Mouse (Mus musculus): ENCODE data around the gene Senp3. TPM values are rescaled to one million over a fixed set of nuclear protein-coding genes. Genes with fewer than 3 reads are reported as not detected.

Senp3 gene
- polyA plus RNA-seq, 1 experiment = 187 TPM

DNA sequence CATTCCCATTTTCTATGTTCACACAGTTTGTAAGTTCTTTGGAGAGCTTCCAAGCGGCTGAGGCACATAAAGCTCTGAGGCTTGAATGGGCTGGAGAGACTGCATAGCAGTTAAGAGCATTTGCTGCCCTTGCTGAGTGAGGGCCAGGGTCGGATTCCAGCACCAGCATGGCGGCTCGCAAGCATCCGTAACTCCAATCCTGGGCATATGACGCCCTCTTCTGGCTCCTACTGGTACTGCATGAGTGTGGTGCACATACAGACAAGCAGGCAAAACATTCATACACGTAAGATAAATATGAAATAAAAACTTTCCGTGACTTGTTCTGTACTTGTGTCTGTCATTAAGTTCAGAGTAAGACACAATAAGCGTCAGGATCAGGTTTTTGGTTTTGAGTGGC is 33.6 kb upstream of the Senp3 start:
- TF ChIP-seq CTCF (IDR thresholded peaks at IDR 0.05; ENCODE audit: borderline replicate concordance, insufficient read depth, low read length) (peak; percentile 43; the same call in 1 of the 2 replicates), POLR2A (IDR thresholded peaks at IDR 0.05; ENCODE audit: low read depth, low read length) (no peak)
- Histone ChIP-seq H3K4me1 (ENCODE audit: control insufficient read depth, insufficient read depth, low read length) (peaks cover 3% of the 10 kb centered on the region; the same call in 1 of the 2 replicates), H3K27ac (ENCODE audit: insufficient read depth, low read length) (peak overlapping the region; percentile 82), H3K4me3 (ENCODE audit: insufficient read depth, low read length) (no peak overlapping the region)

DNA sequence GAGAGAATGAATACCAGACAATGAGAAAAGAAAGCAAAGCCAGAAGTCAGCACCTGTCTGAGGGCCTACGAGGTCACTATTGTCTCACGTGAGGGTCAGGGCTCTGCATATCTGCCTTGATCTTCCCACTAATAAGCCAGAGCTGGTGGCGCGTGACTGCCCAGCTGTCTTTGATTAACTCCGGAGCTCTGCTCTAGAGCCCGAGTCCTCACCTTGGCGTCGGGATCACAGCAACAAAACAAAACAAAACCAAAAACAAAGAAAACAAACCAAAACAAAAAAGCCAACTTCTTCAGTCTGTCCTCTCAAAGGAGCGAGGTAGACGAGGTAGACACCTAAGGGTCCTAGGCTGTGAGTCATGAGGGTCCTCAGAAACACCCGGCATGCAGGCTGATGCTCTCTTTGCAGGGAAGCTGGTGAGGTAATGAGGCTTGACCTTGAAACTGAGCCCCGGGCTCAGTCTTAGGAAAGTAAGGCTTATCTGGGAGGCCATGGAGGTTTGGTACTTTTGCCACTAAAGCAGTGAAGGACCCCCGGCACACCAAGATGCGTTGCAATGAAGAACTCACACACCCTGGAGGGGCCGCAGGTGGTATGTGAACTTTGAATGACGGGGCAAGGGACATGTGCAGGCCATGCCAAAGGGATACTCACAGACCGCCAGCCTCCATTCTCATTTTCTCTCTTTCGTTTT is 32.9 kb upstream of the Senp3 start:
- Histone ChIP-seq H3K4me1 (ENCODE audit: control insufficient read depth, insufficient read depth, low read length) (peaks cover 3% of the 10 kb centered on the region; the same call in 1 of the 2 replicates), H3K4me3 (ENCODE audit: insufficient read depth, low read length) (no peak overlapping the region), H3K27ac (ENCODE audit: insufficient read depth, low read length) (no peak overlapping the region)
- TF ChIP-seq CTCF (IDR thresholded peaks at IDR 0.05; ENCODE audit: borderline replicate concordance, insufficient read depth, low read length) = no peak
- no peak for TF ChIP-seq POLR2A (IDR thresholded peaks at IDR 0.05; ENCODE audit: low read depth, low read length)

DNA sequence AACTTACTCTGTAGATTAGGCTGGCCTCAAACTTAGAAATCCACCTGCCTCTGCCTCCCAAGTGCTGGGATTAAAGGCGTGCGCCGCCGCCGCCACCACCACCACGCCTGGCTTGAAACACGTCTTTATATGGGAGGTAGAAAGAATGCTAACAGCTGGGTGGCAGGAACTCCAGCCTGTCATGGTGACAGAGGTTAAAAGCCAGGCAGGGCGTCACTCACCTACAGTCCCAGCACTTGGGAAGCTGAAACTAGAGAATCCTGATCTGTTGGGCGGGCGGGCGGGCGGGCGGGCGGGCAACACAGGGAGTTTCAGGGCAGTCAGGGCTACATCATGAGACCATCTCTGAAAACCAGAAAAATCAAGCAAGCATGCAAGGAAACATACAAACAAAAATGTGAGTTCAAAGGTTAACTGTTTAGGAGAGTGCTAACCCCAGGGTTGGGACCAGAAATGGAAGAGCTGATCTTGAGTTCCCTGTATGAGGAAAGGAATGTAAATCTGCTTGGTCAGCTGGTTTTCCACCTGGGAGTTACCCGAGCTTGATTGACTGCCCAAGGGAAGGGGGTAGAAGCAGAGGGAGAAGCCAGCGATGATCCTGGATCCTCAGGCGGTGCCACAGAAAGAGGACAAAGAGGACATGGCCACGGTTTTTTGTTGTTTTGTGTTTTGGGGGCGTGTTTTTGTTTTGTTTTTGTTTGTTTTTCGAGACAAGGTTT is 31.2 kb upstream of the Senp3 start:
- TF ChIP-seq POLR2A (IDR thresholded peaks at IDR 0.05; ENCODE audit: low read depth, low read length) (no peak), CTCF (IDR thresholded peaks at IDR 0.05; ENCODE audit: borderline replicate concordance, insufficient read depth, low read length) (no peak)
- no peak overlapping the region for H3K27ac ChIP-seq (ENCODE audit: insufficient read depth, low read length)

DNA sequence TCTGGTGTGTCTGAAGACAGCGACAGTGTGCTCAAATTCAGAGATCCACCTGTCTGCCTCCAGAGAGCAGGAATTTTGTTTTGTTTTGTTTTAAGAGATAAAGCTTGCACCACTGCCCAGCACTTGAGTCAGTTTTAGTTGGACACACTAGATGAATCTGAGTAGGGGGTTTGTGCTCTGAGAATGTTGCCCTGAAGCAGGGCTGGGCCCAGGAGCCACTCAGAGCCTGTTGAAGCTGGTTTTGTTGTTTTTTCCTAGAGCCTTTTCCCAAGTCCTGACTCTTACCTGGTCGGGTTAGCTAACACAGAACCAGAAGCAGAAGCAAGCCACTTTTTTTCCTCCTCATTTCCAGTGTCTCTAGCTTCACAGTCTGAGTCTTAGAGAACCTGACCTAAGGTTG is 29.2 kb upstream of the Senp3 start:
- TF ChIP-seq POLR2A (IDR thresholded peaks at IDR 0.05; ENCODE audit: low read depth, low read length) = no peak
- no peak for TF ChIP-seq CTCF (IDR thresholded peaks at IDR 0.05; ENCODE audit: borderline replicate concordance, insufficient read depth, low read length)
- Histone ChIP-seq H3K4me3 (ENCODE audit: insufficient read depth, low read length) (no peak overlapping the region), H3K27ac (ENCODE audit: insufficient read depth, low read length) (no peak overlapping the region), H3K4me1 (ENCODE audit: control insufficient read depth, insufficient read depth, low read length) (peaks cover under 1% of the 10 kb centered on the region; the same call in 1 of the 2 replicates)

More for the DNA sequence above, 31.2 kb upstream of the Senp3 start:
- peaks cover 3% of the 10 kb centered on the region; the same call in 1 of the 2 replicates for H3K4me1 ChIP-seq (ENCODE audit: control insufficient read depth, insufficient read depth, low read length)
- H3K4me3 ChIP-seq (ENCODE audit: insufficient read depth, low read length) = no peak overlapping the region

DNA sequence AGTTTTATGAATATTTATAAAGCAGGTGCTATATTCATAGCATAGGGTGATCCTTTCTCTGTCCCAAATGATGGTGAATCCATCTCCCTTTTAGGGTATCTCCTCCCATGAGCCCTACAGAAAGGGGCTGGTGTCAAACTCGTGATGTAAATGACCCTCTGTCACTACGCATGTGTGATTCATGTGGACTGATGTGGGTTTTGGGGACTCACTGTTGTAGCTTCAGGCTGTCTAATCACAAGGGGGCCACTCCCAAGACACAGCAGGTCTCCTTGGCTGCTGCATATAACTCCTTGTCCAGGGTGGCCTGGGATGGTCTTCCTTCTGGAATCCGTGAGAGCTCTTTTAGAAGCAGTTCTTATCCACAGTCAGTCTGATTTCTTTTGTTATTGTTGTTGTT is 28.6 kb upstream of the Senp3 start:
- Histone ChIP-seq H3K27ac (ENCODE audit: insufficient read depth, low read length) (no peak overlapping the region), H3K4me1 (ENCODE audit: control insufficient read depth, insufficient read depth, low read length) (no peaks in the 10 kb centered on the region), H3K4me3 (ENCODE audit: insufficient read depth, low read length) (no peak overlapping the region)
- TF ChIP-seq POLR2A (IDR thresholded peaks at IDR 0.05; ENCODE audit: low read depth, low read length) = no peak
- TF ChIP-seq CTCF (IDR thresholded peaks at IDR 0.05; ENCODE audit: borderline replicate concordance, insufficient read depth, low read length) = no peak

DNA sequence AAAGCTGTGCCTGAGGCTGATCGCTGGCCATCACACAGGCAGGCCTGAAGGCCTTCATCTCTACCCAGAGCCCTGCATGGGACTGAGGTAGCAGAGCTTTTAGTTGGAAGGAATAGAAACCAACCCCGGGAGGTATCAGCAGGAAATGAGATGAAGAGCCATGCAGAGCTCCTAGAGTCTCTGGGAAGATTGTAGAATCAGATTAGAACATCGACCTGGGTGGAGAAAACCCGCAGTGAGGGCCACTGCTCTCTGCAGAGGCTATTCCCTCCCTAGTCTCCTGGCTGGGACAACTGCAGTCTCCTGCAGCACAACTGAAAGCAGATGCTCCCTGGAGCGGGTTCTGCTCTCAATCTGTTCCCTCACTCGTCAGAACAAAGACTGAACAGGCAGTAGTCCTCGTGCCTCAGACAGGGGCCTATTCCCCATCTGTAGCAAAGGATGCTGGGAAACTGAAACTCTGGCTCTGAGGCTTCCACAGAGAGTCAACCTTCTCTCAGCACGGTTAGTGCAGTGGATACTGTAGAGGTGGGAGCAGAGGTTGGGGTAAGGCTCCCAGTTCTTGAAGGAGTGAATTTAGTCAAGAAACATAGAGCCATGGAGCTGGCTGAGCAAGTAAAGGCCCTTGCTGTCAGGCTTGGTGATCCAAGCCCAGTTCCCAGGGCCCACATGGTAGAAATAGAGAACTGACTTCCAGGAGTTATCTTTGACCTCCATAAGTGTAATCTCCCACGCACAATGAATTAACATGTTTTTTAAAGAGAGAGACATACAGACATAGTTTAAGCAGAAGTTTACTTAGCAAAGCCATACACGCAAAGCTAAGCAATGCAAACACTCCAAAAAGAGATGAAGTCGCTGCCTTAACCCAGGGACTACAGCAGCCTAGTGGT is 27.9 kb upstream of the Senp3 start:
- Histone ChIP-seq H3K4me1 (ENCODE audit: control insufficient read depth, insufficient read depth, low read length) (no peaks in the 10 kb centered on the region), H3K27ac (ENCODE audit: insufficient read depth, low read length) (no peak overlapping the region), H3K4me3 (ENCODE audit: insufficient read depth, low read length) (no peak overlapping the region)
- TF ChIP-seq POLR2A (IDR thresholded peaks at IDR 0.05; ENCODE audit: low read depth, low read length) (no peak), CTCF (IDR thresholded peaks at IDR 0.05; ENCODE audit: borderline replicate concordance, insufficient read depth, low read length) (no peak)

DNA sequence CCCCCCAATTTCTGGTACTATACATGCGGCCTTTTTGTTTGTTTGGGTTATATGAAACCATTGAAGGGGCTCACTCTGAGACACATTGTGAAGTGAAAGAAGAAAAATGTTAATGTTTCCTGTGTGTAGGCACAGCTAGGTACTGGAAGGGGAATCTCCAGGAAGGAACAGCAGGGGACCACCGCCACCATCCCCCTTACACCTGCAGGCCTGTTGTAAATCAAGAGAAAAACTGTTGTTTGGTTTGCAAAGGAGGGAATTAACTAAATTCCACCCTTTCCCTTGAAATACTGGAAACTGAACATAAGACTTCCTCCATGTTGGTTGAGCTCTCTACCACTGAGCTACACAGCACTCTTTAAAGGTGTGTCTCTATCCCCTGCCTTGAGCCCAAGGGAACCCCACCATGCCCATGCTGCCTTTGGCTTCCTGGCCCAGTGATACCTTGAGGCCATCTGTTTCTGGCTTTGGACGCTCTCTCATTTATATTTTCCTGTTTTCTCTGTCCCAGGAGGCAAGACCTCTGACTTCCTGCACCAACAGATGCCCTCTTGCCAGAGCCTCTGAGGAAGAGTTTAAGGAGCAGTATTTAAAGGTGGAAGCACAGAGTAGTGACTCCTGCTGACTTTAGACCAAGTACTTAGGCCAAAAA is 26.9 kb upstream of the Senp3 start:
- no peaks in the 10 kb centered on the region for H3K4me1 ChIP-seq (ENCODE audit: control insufficient read depth, insufficient read depth, low read length)
- TF ChIP-seq POLR2A (IDR thresholded peaks at IDR 0.05; ENCODE audit: low read depth, low read length) (no peak), CTCF (IDR thresholded peaks at IDR 0.05; ENCODE audit: borderline replicate concordance, insufficient read depth, low read length) (no peak)
- H3K27ac ChIP-seq (ENCODE audit: insufficient read depth, low read length) = no peak overlapping the region
- H3K4me3 ChIP-seq (ENCODE audit: insufficient read depth, low read length) = no peak overlapping the region

DNA sequence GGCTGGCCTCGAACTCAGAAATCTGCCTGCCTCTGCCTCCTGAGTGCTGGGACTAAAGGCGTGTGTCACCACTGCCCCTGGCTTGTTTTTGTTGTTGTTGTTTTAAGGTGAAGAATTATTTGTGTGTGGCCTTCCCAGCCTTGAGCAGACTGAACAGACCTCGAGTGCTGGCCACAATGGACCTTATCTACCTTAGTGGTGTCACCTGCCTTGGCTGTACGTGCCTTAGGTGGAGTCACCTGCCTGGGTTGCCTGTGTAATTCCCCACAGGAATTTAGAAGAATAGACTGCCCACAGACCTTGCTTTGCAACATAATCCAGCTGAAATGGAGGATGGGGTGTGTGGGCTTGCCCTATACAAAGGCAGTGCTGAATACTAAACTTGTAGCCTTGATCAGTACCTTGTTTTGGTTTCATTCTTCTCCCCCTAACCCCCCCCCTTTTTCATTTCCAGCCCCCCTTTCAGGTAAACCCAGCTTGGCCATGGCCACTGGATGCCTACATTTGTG is 26.0 kb upstream of the Senp3 start:
- Histone ChIP-seq H3K4me1 (ENCODE audit: control insufficient read depth, insufficient read depth, low read length) (no peaks in the 10 kb centered on the region), H3K27ac (ENCODE audit: insufficient read depth, low read length) (no peak overlapping the region), H3K4me3 (ENCODE audit: insufficient read depth, low read length) (no peak overlapping the region)
- TF ChIP-seq CTCF (IDR thresholded peaks at IDR 0.05; ENCODE audit: borderline replicate concordance, insufficient read depth, low read length) = no peak
- TF ChIP-seq POLR2A (IDR thresholded peaks at IDR 0.05; ENCODE audit: low read depth, low read length) = no peak

DNA sequence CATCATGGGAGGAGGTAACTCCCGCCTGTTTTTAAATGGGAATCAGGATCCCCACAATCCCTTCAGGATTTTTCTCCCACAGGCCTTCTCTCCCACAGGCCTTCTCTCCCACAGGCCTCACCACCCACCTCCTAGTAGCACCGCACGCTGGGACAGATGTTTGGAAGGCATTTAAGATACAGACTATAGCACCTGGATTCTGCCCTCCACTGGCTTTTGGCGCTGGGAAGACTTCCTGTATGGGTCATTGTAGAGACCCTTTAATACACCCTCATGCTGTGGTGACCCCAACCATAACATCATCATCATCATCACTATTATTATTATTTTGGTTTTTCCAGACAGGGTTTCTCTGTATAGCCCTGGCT is 25.6 kb upstream of the Senp3 start:
- no peak overlapping the region for H3K27ac ChIP-seq (ENCODE audit: insufficient read depth, low read length)
- TF ChIP-seq POLR2A (IDR thresholded peaks at IDR 0.05; ENCODE audit: low read depth, low read length) = no peak
- TF ChIP-seq CTCF (IDR thresholded peaks at IDR 0.05; ENCODE audit: borderline replicate concordance, insufficient read depth, low read length) = no peak
- no peaks in the 10 kb centered on the region for H3K4me1 ChIP-seq (ENCODE audit: control insufficient read depth, insufficient read depth, low read length)
- no peak overlapping the region for H3K4me3 ChIP-seq (ENCODE audit: insufficient read depth, low read length)
